Mouse (Mus musculus) megakaryocyte, embryonic 14.5 days (primary cell): ENCODE results near the gene Klhl3.

Experiments
- FLI1 ChIP-seq: IDR thresholded peaks from 2 replicates; pipeline ENCODE4 v1.6.1; 2012; ENCODE audit warnings: low read length, inconsistent platforms, mixed read lengths
- GATA1 ChIP-seq: IDR thresholded peaks from 3 replicates; pipeline ENCODE4 v1.6.1; 2012; ENCODE audit warnings: mixed read lengths, low read length, inconsistent platforms, borderline replicate concordance

DNA sequence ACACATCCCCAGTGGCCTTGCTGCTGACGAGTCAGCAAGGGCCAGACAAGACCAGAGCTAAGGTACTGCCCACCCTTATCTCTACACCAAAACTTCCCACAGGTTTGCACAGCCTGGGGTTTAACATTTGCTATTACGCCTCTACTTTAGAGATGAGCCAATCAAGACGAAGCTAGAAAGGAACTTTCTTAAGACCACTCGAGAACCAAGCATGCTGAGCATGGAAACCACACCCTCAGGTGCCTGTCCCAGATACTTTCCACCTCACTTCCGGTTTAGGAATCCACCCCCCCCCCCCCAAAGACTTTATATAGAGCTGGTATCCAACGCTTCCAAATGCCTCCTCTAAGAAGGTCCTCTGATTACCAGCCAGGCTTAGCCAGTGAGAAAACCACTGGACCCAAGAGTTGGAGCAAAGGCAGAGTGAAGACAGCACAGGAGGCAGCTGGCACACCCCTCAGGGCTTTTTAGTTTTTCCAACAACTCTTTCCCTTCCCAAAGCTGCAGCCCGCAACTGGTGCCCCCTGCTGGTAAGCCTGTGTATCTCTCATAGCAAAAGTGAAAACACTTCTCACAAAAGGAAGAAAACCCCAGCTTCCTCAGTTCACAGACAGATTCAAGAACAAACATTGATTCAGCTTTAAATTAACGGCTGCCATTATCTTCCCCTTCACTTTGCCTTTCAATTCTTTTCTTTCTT is 4.1 kb upstream of the Klhl3 start:
- TF ChIP-seq GATA1, result no peak
- TF ChIP-seq FLI1, result no peak
